Comparison of ENCODE assay signal across 8 mouse cellular contexts in genomic region chr3:95016532-95017056, GRCm38 (mm10). TPM values are rescaled to one million over a fixed set of nuclear protein-coding genes. Genes with fewer than 3 reads are reported as not detected.
DNase-seq lines count a peak whose midpoint lies in the region; ATAC-seq and TF ChIP-seq lines count a peak whose summit lies in the region.

No protein-coding gene starts in this region.

- TF ChIP-seq POLR2A in lung, adult 2 months (IDR thresholded peaks at IDR 0.05; ENCODE audit: borderline replicate concordance, extremely low read depth, low read depth, low read length) = no peak

- WGBS in lung, adult 2 months = 3% methylated on average over 21 of the region's 21 CpGs
- 6% methylated on average over 21 of the region's 21 CpGs for WGBS in embryonic facial prominence, embryonic 12.5 days
- WGBS in intestine, embryonic 16.5 days = 4% methylated on average over 21 of the region's 21 CpGs
- WGBS in neural tube, embryonic 14.5 days = 2% methylated on average over 21 of the region's 21 CpGs

- H3K36me3 ChIP-seq in embryonic facial prominence, embryonic 12.5 days = peaks cover 8% of the 10 kb centered on the region
- peaks cover 4% of the 10 kb centered on the region; the same call in 1 of the 2 replicates for H3K36me3 ChIP-seq in intestine, embryonic 16.5 days (ENCODE audit: control insufficient read depth, insufficient read depth, low read length)
- H3K36me3 ChIP-seq in neural tube, embryonic 14.5 days (ENCODE audit: control insufficient read depth, insufficient read depth, low read length) = peaks cover 6% of the 10 kb centered on the region

- H3K4me3 ChIP-seq in lung, adult 2 months (replicated peaks; ENCODE audit: extremely low read depth, low read depth, low read length) = peak overlapping the region; percentile 89
- H3K4me3 ChIP-seq in embryonic facial prominence, embryonic 12.5 days = peak overlapping the region; percentile 77
- H3K4me3 ChIP-seq in intestine, embryonic 16.5 days (ENCODE audit: low read length) = peak overlapping the region; percentile 76
- H3K4me3 ChIP-seq in neural tube, embryonic 14.5 days (ENCODE audit: low read depth, low read length) = peak overlapping the region; percentile 66

- no peak for DNase-seq in lung, adult 2 months
- DNase-seq in lung, postnatal 36 days = no peak
- DNase-seq in spleen, adult 12 weeks (ENCODE audit: low spot score) = no peak
- DNase-seq in layer of hippocampus, adult 9-11 months = no peak
- no peak for DNase-seq in layer of hippocampus, postnatal 14 days (ENCODE audit: low spot score in 2 of 2)

- peaks cover 7% of the 10 kb centered on the region; the same call in 1 of the 2 replicates for H3K4me1 ChIP-seq in lung, adult 2 months (ENCODE audit: control insufficient read depth, insufficient read depth, low read length)
- H3K4me1 ChIP-seq in embryonic facial prominence, embryonic 12.5 days = peaks cover 20% of the 10 kb centered on the region
- peaks cover 10% of the 10 kb centered on the region; the same call in 1 of the 2 replicates for H3K4me1 ChIP-seq in intestine, embryonic 16.5 days (ENCODE audit: control insufficient read depth, insufficient read depth, low read length)
- H3K4me1 ChIP-seq in neural tube, embryonic 14.5 days (ENCODE audit: control insufficient read depth, insufficient read depth, low read length) = peaks cover 22% of the 10 kb centered on the region

- peak overlapping the region; percentile 62 for H3K4me2 ChIP-seq in embryonic facial prominence, embryonic 12.5 days (replicated peaks)
- H3K4me2 ChIP-seq in intestine, embryonic 16.5 days (ENCODE audit: low read depth, low read length) = peak overlapping the region; percentile 84
- H3K4me2 ChIP-seq in neural tube, embryonic 14.5 days (ENCODE audit: low read depth, low read length) = peak overlapping the region; percentile 78

- H3K9me3 ChIP-seq in embryonic facial prominence, embryonic 12.5 days = no peaks in the 10 kb centered on the region
- no peaks in the 10 kb centered on the region for H3K9me3 ChIP-seq in intestine, embryonic 16.5 days (ENCODE audit: control insufficient read depth, low read length)
- H3K9me3 ChIP-seq in neural tube, embryonic 14.5 days (ENCODE audit: control insufficient read depth, low read length) = no peaks in the 10 kb centered on the region

- H3K9ac ChIP-seq in embryonic facial prominence, embryonic 12.5 days = peak overlapping the region; percentile 64
- peak overlapping the region; percentile 69 for H3K9ac ChIP-seq in intestine, embryonic 16.5 days (ENCODE audit: low read depth, low read length)
- H3K9ac ChIP-seq in neural tube, embryonic 14.5 days (replicated peaks; ENCODE audit: low read depth, low read length) = peak overlapping the region; percentile 62

- H3K27me3 ChIP-seq in embryonic facial prominence, embryonic 12.5 days = no peaks in the 10 kb centered on the region
- no peaks in the 10 kb centered on the region for H3K27me3 ChIP-seq in intestine, embryonic 16.5 days (replicated peaks; ENCODE audit: control insufficient read depth, insufficient read depth, low read length)
- H3K27me3 ChIP-seq in neural tube, embryonic 14.5 days (ENCODE audit: control insufficient read depth, insufficient read depth, low read length) = no peaks in the 10 kb centered on the region

- TF ChIP-seq CTCF in lung, adult 2 months (IDR thresholded peaks at IDR 0.05; ENCODE audit: insufficient read depth, low read length) = no peak

- ATAC-seq in embryonic facial prominence, embryonic 12.5 days (ENCODE audit: insufficient number of reproducible peaks, insufficient read depth, low FRiP score, low TSS enrichment) = no peak
- no peak for ATAC-seq in intestine, embryonic 16.5 days
- ATAC-seq in neural tube, embryonic 14.5 days (ENCODE audit: low read depth) = no peak

- peak overlapping the region; percentile 94 for H3K27ac ChIP-seq in embryonic facial prominence, embryonic 12.5 days
- peak overlapping the region; percentile 92 for H3K27ac ChIP-seq in intestine, embryonic 16.5 days (ENCODE audit: low read length)
- peak overlapping the region; percentile 91 for H3K27ac ChIP-seq in neural tube, embryonic 14.5 days (ENCODE audit: low read depth, low read length)

RNA-seq across cellular contexts. Expression of gene Zfp687, which starts 1.3 kb away (rescaled TPM):
- polyA plus RNA-seq in lung, adult 2 months (2012; rRNA removed) = 19.2 and 20.6 TPM in 2 replicates
- 28.7 and 31.3 TPM in 2 replicates for polyA plus RNA-seq in embryonic facial prominence, embryonic 12.5 days (2016; fragmentation: Nextera tagmentation; extraction: Ambion mirVana)
- 16.9 and 17.6 TPM in 2 replicates for polyA plus RNA-seq in intestine, embryonic 16.5 days (2015; fragmentation: Nextera tagmentation; extraction: Ambion mirVana)
- polyA plus RNA-seq in neural tube, embryonic 14.5 days (2014; fragmentation: Nextera tagmentation; extraction: Ambion mirVana) = 15.4 and 17.2 TPM in 2 replicates
- 10 to 100 TPM; 26.6 to 28.6 TPM for total RNA-seq in layer of hippocampus, postnatal 14 days (2021)

RNA-seq across cellular contexts. Expression of gene Psmd4, which starts 25.8 kb away (rescaled TPM):
- polyA plus RNA-seq in lung, adult 2 months (2012; rRNA removed) = 97.3 and 127 TPM in 2 replicates
- 295 TPM in 2 replicates for polyA plus RNA-seq in embryonic facial prominence, embryonic 12.5 days (2016; fragmentation: Nextera tagmentation; extraction: Ambion mirVana)
- polyA plus RNA-seq in intestine, embryonic 16.5 days (2015; fragmentation: Nextera tagmentation; extraction: Ambion mirVana) = 196 and 226 TPM in 2 replicates
- 252 and 260 TPM in 2 replicates for polyA plus RNA-seq in neural tube, embryonic 14.5 days (2014; fragmentation: Nextera tagmentation; extraction: Ambion mirVana)
- 100 to 1,000 TPM; 155 TPM for total RNA-seq in layer of hippocampus, postnatal 14 days (2021)

RNA-seq across cellular contexts. Expression of gene Pi4kb, which starts 42.1 kb away (rescaled TPM):
- polyA plus RNA-seq in lung, adult 2 months (2012; rRNA removed) = 33.8 and 38.1 TPM in 2 replicates
- polyA plus RNA-seq in embryonic facial prominence, embryonic 12.5 days (2016; fragmentation: Nextera tagmentation; extraction: Ambion mirVana) = 25.6 and 26.1 TPM in 2 replicates
- polyA plus RNA-seq in intestine, embryonic 16.5 days (2015; fragmentation: Nextera tagmentation; extraction: Ambion mirVana) = 21.7 and 22.9 TPM in 2 replicates
- 23.8 and 26.7 TPM in 2 replicates for polyA plus RNA-seq in neural tube, embryonic 14.5 days (2014; fragmentation: Nextera tagmentation; extraction: Ambion mirVana)
- 10 to 100 TPM; 52.3 to 54.4 TPM for total RNA-seq in layer of hippocampus, postnatal 14 days (2021)
